Mouse (Mus musculus) naive thymus-derived CD4-positive, alpha-beta T cell, adult 2 months (primary cell): ENCODE results near the gene Abat.
"Not testable (repeated sequence)": the region's sequence is repeated elsewhere in the genome, so short reads cannot be mapped to it uniquely, and the experiment has no call there.

ENCODE experiments used
- DNase-seq: peaks from one replicate; pipeline ENCODE4 v3.0.0-alpha.2; 2011; ENCODE audit warnings: low read depth

Gene Abat

DNA sequence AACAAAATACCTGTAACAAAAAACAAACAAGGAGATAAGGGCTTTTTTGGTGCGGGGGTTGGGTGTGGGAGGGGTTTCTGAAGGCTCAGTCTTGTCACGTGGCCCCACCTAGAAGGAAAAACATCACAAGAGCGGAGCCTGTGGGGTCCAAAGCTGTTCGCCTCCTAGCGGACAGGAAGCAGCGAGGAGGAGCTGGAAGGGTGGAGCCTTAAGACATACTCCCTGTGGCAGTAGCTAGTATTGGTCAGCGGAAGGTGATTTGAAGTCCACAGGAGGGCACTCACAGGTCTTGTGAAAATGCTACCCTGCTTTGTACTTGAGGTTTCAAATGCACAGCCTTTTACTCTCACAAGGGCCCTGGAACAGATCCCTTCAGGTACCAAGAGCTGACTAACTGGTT lies 19.7 kb downstream of the Abat start:
- DNase-seq = no peak

- no peak for DNase-seq
These were observed 20.2 kb downstream of the Abat start for GRCm38 (mm10) chr16:8533477-8533876.

GRCm38 (mm10) chr16:8534466-8535200 lies 21.4 kb downstream of the Abat start:
- DNase-seq = no peak

DNA sequence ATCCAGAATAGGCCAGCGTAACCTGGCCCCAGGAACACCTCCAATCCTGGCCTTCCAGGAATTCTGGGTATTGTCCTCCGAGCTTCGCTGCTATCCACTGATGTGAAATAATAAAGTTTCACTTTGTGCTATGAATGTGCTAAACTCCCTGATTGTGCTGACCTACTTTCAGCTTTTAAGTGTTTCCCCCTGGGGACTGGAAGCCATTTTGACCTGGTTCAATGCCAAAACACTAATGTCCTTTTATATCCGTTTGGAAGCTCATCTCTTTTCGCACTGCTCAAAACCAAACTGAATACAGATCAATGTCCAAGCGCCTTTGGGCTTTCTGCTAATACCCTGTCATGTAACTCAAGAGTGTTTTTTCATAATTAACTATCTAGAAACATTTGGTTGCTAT lies 22.2 kb downstream of the Abat start:
- no peak for DNase-seq

DNA sequence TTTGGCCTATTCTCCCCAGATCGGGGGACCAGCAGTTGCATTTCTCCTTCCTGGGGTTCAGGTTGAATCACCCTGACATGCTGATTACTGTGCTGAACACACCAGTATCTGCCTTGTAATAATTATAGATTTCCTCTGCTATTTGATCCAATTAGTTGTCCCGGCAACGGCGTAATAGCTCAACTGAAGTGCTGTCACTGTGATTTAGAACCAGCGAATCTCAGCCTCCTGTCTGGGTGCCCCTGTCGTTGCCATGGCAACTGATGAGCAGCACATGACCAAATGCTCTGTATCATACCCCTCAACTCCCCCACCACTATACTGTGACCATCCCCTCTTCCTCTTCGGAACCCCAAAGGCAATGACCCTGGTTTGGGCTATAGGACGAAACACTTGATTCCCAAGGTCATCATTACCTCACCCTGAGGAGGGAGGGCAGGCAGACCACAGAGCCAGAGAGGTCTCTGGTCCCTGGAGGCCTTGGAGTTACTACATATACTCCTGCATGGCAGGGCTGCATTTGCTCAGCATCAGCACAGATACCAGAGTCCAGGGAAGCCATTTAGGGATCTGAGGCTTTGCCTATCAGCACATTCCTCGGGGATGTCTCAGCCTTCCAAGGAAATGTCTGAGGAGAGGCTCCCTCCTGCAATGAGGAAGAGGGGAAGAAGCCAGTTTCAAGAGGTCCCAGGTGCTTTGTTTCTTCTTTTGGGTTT lies 26.1 kb downstream of the Abat start:
- no peak for DNase-seq

DNA sequence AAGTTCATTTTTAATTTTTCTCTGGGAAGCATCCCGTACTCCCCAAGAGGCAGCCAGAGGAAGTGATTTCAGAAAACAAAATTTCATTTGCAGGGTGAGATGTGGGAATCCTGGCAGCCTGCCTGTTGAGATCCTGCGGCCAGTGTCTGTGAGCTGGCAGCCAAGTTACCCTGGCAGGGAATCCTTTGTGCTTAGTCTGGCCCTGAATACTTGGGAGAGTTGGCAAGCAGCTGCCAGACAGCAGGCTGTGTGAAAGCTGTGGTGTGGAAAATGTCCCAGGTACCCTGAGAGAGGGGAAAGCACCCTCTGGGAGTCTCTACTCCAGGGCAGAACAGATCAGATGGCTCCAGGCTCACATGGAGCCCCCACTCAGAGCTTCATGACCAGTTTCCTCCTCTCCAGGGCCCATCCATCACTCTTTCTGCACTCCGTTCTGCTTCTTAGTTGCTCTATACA lies 27.7 kb downstream of the Abat start:
- no peak for DNase-seq

- no peak for DNase-seq
These were observed 34.6 kb downstream of the Abat start for GRCm38 (mm10) chr16:8547836-8548235.

DNA sequence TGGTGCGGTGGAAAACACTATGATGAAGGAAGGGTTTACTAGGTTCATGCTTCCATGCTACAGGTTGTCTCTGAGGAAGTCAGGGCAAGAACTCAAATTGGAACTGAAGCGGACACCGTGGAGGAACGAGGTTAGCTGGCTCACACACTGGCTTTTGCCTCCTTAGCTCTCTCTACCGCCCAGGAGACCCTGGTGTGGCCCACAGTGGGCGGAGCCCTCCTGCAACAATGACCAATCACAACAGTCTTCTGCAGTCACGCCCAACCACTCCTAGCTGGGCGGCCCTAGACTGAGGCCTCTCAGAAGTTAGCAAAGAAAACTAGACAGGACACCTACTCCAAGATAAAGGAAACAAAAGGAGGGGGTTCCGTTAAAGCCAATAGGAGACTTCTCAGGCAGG lies 36.3 kb downstream of the Abat start:
- no peak for DNase-seq

- DNase-seq = no peak
These were observed 41.1 kb downstream of the Abat start for GRCm38 (mm10) chr16:8554351-8554750.

DNA sequence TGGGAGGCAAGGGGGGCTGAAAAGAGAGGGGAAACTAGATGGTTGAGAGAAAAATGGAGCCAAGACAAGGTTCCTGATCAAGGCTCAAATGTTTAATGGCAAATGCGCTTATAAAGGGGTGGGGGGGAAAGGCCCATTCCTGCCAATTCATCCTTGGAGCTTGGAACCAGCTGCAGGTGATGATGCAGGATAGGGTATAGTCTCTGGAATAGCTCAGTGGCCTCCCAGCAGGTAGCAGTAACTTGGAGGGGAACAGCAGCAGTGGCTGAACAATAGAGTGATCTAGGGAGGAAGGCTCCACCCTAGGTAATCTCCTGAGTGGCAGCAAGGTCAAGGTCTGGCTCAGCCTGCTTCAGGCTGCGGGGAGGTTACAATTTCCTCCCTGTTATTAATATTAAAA lies 41.5 kb downstream of the Abat start:
- not testable (repeated sequence) for DNase-seq

DNA sequence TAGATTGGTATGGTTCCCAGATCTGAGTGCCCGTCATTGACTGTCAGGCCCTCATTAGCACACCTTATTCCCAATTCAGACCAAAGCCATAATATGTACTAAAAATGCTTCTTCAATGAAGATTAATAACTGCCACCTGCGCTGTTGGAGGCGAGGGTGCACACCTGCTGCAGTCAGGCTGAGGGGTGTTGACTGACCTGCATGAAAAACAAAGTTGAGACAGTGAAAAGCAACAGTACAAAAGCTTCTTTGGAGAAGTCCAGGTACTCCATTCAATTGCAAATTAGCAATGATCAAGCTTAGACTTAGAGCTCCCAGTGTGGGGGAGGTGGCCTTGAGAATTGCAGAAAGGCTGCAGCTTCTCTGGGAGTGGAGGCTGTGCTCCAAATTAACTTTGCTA lies 42.1 kb downstream of the Abat start:
- not testable (repeated sequence) for DNase-seq

GRCm38 (mm10) chr16:8560079-8560478 lies 46.9 kb downstream of the Abat start:
- no peak for DNase-seq

DNA sequence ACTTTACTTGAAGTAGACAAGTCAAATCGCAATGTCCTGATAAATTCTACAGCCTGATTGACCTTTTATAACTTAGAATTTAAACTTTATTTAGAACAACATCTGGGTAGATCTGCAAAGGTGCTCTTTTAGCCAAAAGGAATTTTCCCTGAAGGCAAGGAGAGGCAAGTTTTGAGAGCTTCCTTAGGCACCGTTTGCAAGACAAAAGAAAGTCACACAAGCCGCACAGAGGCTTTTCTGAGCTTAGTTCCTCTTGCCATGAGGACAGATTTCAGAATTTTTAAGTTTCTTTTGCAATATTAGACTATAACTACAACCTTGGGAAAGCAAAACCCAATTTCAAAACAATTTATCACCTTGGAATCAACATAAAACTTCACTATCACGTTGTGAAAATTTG lies 47.9 kb downstream of the Abat start:
- not testable (repeated sequence) for DNase-seq

- not testable (repeated sequence) for DNase-seq
These were observed 48.6 kb downstream of the Abat start for GRCm38 (mm10) chr16:8561856-8562255.

- DNase-seq = not testable (repeated sequence)
These were observed 49.6 kb downstream of the Abat start for GRCm38 (mm10) chr16:8562827-8563226.

DNA sequence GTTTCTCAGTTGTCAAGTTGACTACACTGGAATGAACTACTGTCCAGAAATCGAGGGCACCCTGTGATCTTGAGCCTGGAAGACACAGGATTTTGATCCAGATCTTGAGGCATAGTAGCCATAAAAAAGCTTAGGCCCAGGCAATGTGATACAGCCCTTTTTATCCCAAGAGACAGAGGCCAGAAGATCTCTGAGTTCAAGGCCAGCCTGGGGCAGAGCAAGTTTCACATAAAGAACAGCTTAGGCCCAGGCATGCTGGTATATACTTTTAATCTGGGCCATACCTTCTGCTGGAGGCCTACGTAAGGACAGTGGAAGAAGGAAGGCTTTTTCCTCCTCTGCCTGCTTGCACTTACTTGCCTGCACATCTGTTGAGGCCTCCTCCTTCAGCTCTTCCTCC lies 51.6 kb downstream of the Abat start:
- no peak for DNase-seq

DNA sequence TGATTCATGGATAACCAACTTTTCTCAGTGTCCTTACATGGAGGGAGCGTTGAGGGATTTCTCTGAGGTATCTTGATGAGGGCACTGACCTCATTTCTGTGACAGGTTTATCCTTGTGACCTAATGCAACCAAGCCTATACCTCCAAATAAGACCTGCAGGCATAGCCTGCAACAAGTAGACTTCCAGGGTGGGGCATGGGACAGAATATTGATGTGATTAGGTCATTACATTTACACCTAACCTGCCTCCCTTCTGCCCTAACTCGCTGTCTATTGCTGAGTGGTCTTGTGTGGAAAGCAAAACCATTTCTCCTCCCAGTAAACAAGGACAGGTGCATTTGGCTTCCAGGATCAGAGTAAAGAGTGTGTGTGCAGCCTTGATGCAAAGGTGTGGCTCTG lies 52.3 kb downstream of the Abat start:
- DNase-seq = no peak

DNA sequence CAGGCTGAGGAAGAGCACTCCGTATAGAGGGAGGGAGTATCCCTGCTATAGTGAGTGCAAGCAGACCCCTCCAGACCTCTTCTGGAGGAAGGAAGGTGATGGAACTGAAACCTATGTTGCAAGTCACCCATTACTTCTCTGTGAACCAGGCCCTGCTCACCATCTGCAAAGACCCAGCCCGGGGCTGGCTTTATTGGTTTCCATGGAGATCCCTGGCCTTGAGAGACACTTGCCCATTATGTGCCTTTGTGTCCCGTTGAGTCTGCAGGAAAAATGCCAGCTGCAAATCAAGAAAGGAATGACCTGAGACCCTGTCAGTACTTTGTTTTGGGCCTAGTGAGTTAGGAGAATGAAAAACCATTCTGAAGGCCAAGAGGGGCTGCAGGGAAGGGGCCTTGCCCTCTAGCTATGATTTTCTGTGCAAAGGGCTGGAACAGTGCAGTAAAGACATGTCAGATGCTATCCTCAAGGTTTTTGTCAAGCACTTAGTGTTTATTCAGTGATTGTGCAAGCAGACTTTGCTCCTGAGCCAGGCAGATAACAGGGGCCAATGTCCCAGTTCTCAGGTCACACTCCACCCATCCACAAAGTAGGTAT lies 53.0 kb downstream of the Abat start:
- DNase-seq = no peak

DNA sequence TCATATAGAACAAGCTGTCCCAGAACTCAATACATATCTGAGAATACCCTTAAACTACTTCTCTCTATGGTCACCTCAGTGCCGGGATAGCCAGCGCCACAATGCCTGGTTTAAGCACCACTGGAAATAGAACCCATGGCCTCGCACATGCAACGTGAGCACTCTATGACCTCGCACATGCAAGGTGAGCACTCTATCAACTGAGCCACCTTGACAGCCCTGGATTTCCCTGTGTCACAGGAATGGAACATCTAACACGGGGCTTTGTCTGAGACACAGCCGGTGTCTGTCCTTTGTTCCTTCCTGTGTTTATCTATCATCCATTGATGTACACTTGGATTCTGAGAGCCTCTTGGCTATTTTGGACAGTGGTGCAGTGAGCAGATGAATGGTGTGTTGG lies 55.7 kb downstream of the Abat start:
- no peak for DNase-seq

GRCm38 (mm10) chr16:8570336-8570735 lies 57.1 kb downstream of the Abat start:
- no peak for DNase-seq

- DNase-seq = no peak
These were observed 57.8 kb downstream of the Abat start for GRCm38 (mm10) chr16:8570901-8571615.

- DNase-seq = no peak
These were observed 59.8 kb downstream of the Abat start for GRCm38 (mm10) chr16:8573041-8573440.

- no peak for DNase-seq
These were observed 60.5 kb downstream of the Abat start for GRCm38 (mm10) chr16:8573751-8574150.
